Mouse (Mus musculus) spleen, adult 2 months (tissue): Measurements from ENCODE around the gene Acad8.

ENCODE experiments used
- CTCF ChIP-seq: fragments of 200-500 bp; IDR thresholded peaks from 2 replicates; pipeline ENCODE4 v1.5.1; 2011; ENCODE audit warnings: mild to moderate bottlenecking, inconsistent platforms; ENCODE audit not compliant: insufficient read depth, insufficient read length, insufficient replicate concordance; ENCODE audit errors: extremely low read depth
- POLR2A ChIP-seq: fragments of 200-500 bp; IDR thresholded peaks from 2 replicates; pipeline ENCODE4 v1.6.1; 2011; ENCODE audit warnings: low read depth, low read length, inconsistent platforms

- TF ChIP-seq POLR2A (no peak), CTCF (no peak)
Observed at GRCm38 (mm10) chr9:27030763-27031100, 31.4 kb upstream of the Acad8 start.
